Comparison of ENCODE assay signal across 8 mouse cellular contexts in genomic region chr4:46040594-46041192, GRCm38 (mm10). TPM values are rescaled to one million over a fixed set of nuclear protein-coding genes. Genes with fewer than 3 reads are reported as not detected.
DNase-seq lines count a peak whose midpoint lies in the region; ATAC-seq and TF ChIP-seq lines count a peak whose summit lies in the region.

No protein-coding gene starts in this region.

- H3K9me3 ChIP-seq in megakaryocyte, embryonic 14.5 days, result no peaks in the 10 kb centered on the region

- 17% methylated on average over 9 of the region's 9 CpGs for WGBS in lung, adult 2 months
- WGBS in bone marrow, adult 2 months, result 6% methylated on average over 9 of the region's 9 CpGs

- TF ChIP-seq POLR2A in lung, adult 2 months (IDR thresholded peaks at IDR 0.05; ENCODE audit: borderline replicate concordance, extremely low read depth, low read depth, low read length), result no peak
- TF ChIP-seq POLR2A in bone marrow, adult 2 months (IDR thresholded peaks at IDR 0.05; ENCODE audit: borderline replicate concordance, control insufficient read depth, low read depth, low read length), result peak; percentile 55; the same call in 1 of the 2 replicates

- peak; percentile 53 for TF ChIP-seq CTCF in lung, adult 2 months (IDR thresholded peaks at IDR 0.05; ENCODE audit: insufficient read depth, low read length)
- no peak for TF ChIP-seq CTCF in bone marrow, adult 2 months (IDR thresholded peaks at IDR 0.05; ENCODE audit: control insufficient read depth, insufficient read depth, low read length)

- ATAC-seq in common myeloid progenitor, adult 5-6 weeks (replicated peaks; ENCODE audit: low read depth, poor library complexity, severe bottlenecking), result peak; percentile 82
- peak; percentile 59 for ATAC-seq in inflammation-experienced regulatory T-cells, adult 6 months

- peaks cover 39% of the 10 kb centered on the region for H3K27me3 ChIP-seq in megakaryocyte, embryonic 14.5 days (replicated peaks)

- no peaks in the 10 kb centered on the region; the same call in none of the 2 replicates for H3K4me1 ChIP-seq in lung, adult 2 months (ENCODE audit: control insufficient read depth, insufficient read depth, low read length)
- H3K4me1 ChIP-seq in bone marrow, adult 2 months (ENCODE audit: control insufficient read depth, insufficient read depth, low read length), result no peaks in the 10 kb centered on the region; the same call in 1 of the 2 replicates
- peaks cover 51% of the 10 kb centered on the region for H3K4me1 ChIP-seq in megakaryocyte, embryonic 14.5 days

- peak overlapping the region; percentile 80 for H3K27ac ChIP-seq in bone marrow, adult 2 months (ENCODE audit: control insufficient read depth, insufficient read depth, low read depth, low read length, poor library complexity)

- H3K4me3 ChIP-seq in lung, adult 2 months (replicated peaks; ENCODE audit: extremely low read depth, low read depth, low read length), result peak overlapping the region; percentile 49
- peak overlapping the region; percentile 72 for H3K4me3 ChIP-seq in bone marrow, adult 2 months (replicated peaks; ENCODE audit: control insufficient read depth, low read depth, low read length)
- H3K4me3 ChIP-seq in megakaryocyte, embryonic 14.5 days (replicated peaks), result peak overlapping the region; percentile 92

- no peak for DNase-seq in lung, adult 2 months
- no peak for DNase-seq in lung, postnatal 10 days
- DNase-seq in layer of hippocampus, adult 9-11 months, result no peak
- DNase-seq in thymus, postnatal 10 days (ENCODE audit: low spot score in 2 of 2), result no peak

- peaks cover 3% of the 10 kb centered on the region for H3K36me3 ChIP-seq in megakaryocyte, embryonic 14.5 days (replicated peaks; ENCODE audit: low read length)

RNA-seq across cellular contexts. Expression of gene Tmod1, which starts 2.0 kb away (rescaled TPM):
- 17.1 and 22.3 TPM in 2 replicates for polyA plus RNA-seq in lung, adult 2 months (2012; rRNA removed)
- 41.9 and 46.9 TPM in 2 replicates for polyA plus RNA-seq in bone marrow, adult 2 months (2011; ENCODE audit: insufficient read depth, insufficient read length, low replicate concordance, missing spikeins)
- total RNA-seq in common myeloid progenitor, adult 5-6 weeks (2017), result 0.37 and 2.3 TPM in 2 replicates
- 1 to 10 TPM in 2 of 3 experiments, not detected in 1; 4.1 to 5.1 TPM for polyA plus RNA-seq in inflammation-experienced regulatory T-cells, adult 6 months (2017; shearing (Covaris generic))
- polyA plus RNA-seq in megakaryocyte, embryonic 14.5 days (2012; ENCODE audit: insufficient read depth, low replicate concordance), result 1.9 and 7.2 TPM in 2 replicates
